Mouse (Mus musculus) induced T-regulatory cell, adult 2 months (primary cell): ENCODE data around the gene Dlgap3.

Experiments
- DNase-seq: peaks from one replicate; pipeline ENCODE4 v3.0.0-alpha.2; 2012; ENCODE audit warnings: low read depth

Gene Dlgap3

GRCm38 (mm10) chr4:127261601-127262000 lies 92.6 kb downstream of the Dlgap3 start:
- no peak for DNase-seq

GRCm38 (mm10) chr4:127263438-127264182 lies 94.6 kb downstream of the Dlgap3 start:
- DNase-seq: no peak

- DNase-seq: no peak
These were observed 95.2 kb downstream of the Dlgap3 start for GRCm38 (mm10) chr4:127264183-127264554.

GRCm38 (mm10) chr4:127278451-127279001 lies 109.5 kb downstream of the Dlgap3 start:
- no peak for DNase-seq

- DNase-seq: no peak
These were observed 110.2 kb downstream of the Dlgap3 start for GRCm38 (mm10) chr4:127279241-127279640.
